Mouse (Mus musculus) liver, embryonic 15.5 days (tissue): Measurements from ENCODE around the gene Mrnip. TPM values are rescaled to one million over a fixed set of nuclear protein-coding genes. Genes with fewer than 3 reads are reported as not detected.

Source experiments
- ATAC-seq: fragments of 200-750 bp; cut with Nextera tagmentation; 2 replicates; pipeline ENCODE4 v1.8.0; 2017; ENCODE audit warnings: moderate number of reproducible peaks, mild to moderate bottlenecking, moderate library complexity; ENCODE audit not compliant: insufficient read depth
- H3K27ac ChIP-seq: fragments of 300-500 bp; sonication (generic); replicated peaks from 2 replicates; pipeline ENCODE4 v1.5.1; 2015; ENCODE audit warnings: mild to moderate bottlenecking, inconsistent platforms
- H3K27me3 ChIP-seq: fragments of 300-500 bp; sonication (generic); 2 replicates; pipeline ENCODE4 v1.6.1; 2015; ENCODE audit warnings: mild to moderate bottlenecking, inconsistent platforms
- H3K36me3 ChIP-seq: fragments of 300-500 bp; sonication (generic); replicated peaks from 2 replicates; pipeline ENCODE4 v1.6.1; 2015; ENCODE audit warnings: moderate library complexity, mild to moderate bottlenecking, inconsistent platforms
- H3K4me1 ChIP-seq: fragments of 300-500 bp; sonication (generic); replicated peaks from 2 replicates; pipeline ENCODE4 v1.6.1; 2015; ENCODE audit warnings: inconsistent platforms
- H3K4me2 ChIP-seq: fragments of 300-500 bp; sonication (generic); 2 replicates; pipeline ENCODE4 v1.6.1; 2015; ENCODE audit warnings: moderate library complexity, mild to moderate bottlenecking, inconsistent platforms
- H3K4me3 ChIP-seq: fragments of 300-500 bp; sonication (generic); replicated peaks from 2 replicates; pipeline ENCODE4 v1.5.1; 2015; ENCODE audit warnings: mild to moderate bottlenecking, inconsistent platforms
- H3K9ac ChIP-seq: fragments of 300-500 bp; sonication (generic); 2 replicates; pipeline ENCODE4 v1.6.1; 2015; ENCODE audit warnings: moderate library complexity, mild to moderate bottlenecking, inconsistent platforms
- H3K9me3 ChIP-seq: fragments of 300-500 bp; sonication (generic); replicated peaks from 2 replicates; pipeline ENCODE4 v1.6.1; 2016; ENCODE audit warnings: inconsistent platforms
- WGBS: fragments of 180-500 bp; shearing (Covaris S2); methylation state at CpG from one replicate; pipeline ENCODE4 v1.1.7; 2015; ENCODE audit warnings: mixed read lengths; ENCODE audit not compliant: insufficient replicate concordance; 5-methylcytosine and 5-hydroxymethylcytosine counted together
- polyA plus RNA-seq: library from polyadenylated mRNA; unstranded; fragments of >200 nt; fragmentation: Nextera tagmentation; extraction: Ambion mirVana; gene quantifications from 2 replicates; pipeline ENCODE4 v1.2.1, GENCODE M21; 2015

The Mrnip gene
- polyA plus RNA-seq, 1 experiment from 2014 or later: 7.6 TPM

- Histone ChIP-seq H3K27me3 (no peaks in the 10 kb centered on the region), H3K27ac (0 out of 2 replicates have a peak overlapping the region, but pooled peaks have one; percentile 11), H3K36me3 (peaks cover 53% of the 10 kb centered on the region), H3K4me2 (no peak overlapping the region), H3K9ac (no peak overlapping the region), H3K4me3 (no peak overlapping the region), H3K4me1 (peaks cover 27% of the 10 kb centered on the region), H3K9me3 (no peaks in the 10 kb centered on the region)
- ATAC-seq: 0 out of 2 replicates have a peak, but pooled peaks have one; percentile 22
- 46% methylated on average over 10 of the region's 10 CpGs for WGBS
These were observed 12.5 kb upstream of the Mrnip start for GRCm38 (mm10) chr11:50161578-50162304.

GRCm38 (mm10) chr11:50162338-50163050 lies 11.8 kb upstream of the Mrnip start:
- 0 out of 2 replicates have a peak overlapping the region, but pooled peaks have one; percentile 11 for H3K27ac ChIP-seq
- no peaks in the 10 kb centered on the region for H3K9me3 ChIP-seq

GRCm38 (mm10) chr11:50168352-50168751 lies 5.9 kb upstream of the Mrnip start:
- no peak for ATAC-seq
- Histone ChIP-seq H3K4me1 (peaks cover 8% of the 10 kb centered on the region), H3K27ac (no peak overlapping the region), H3K4me2 (no peak overlapping the region), H3K36me3 (peaks cover 43% of the 10 kb centered on the region), H3K4me3 (no peak overlapping the region), H3K9me3 (no peaks in the 10 kb centered on the region), H3K9ac (no peak overlapping the region), H3K27me3 (no peaks in the 10 kb centered on the region)
- WGBS: 75% methylated on average over 5 of the region's 5 CpGs

More at GRCm38 (mm10) chr11:50162338-50163050, 11.8 kb upstream of the Mrnip start:
- WGBS: 68% methylated on average over 3 of the region's 3 CpGs
- H3K9ac ChIP-seq: no peak overlapping the region
- ATAC-seq: no peak; the same call in 1 of the 2 replicates
- H3K27me3 ChIP-seq: no peaks in the 10 kb centered on the region
- no peak overlapping the region for H3K4me2 ChIP-seq
- H3K4me1 ChIP-seq: peaks cover 27% of the 10 kb centered on the region
- peaks cover 46% of the 10 kb centered on the region for H3K36me3 ChIP-seq
- H3K4me3 ChIP-seq: no peak overlapping the region

GRCm38 (mm10) chr11:50174730-50175187 lies 515 bp downstream of the Mrnip start:
- Histone ChIP-seq H3K4me3 (peak overlapping the region; percentile 75), H3K9me3 (no peaks in the 10 kb centered on the region), H3K9ac (peak overlapping the region; percentile 70), H3K4me1 (peaks cover 45% of the 10 kb centered on the region), H3K4me2 (peak overlapping the region; percentile 79), H3K27ac (peak overlapping the region; percentile 84), H3K36me3 (peaks cover 22% of the 10 kb centered on the region), H3K27me3 (no peaks in the 10 kb centered on the region)
- WGBS: under 1% methylated on average over 27 of the region's 27 CpGs
- ATAC-seq: peak; percentile 97

GRCm38 (mm10) chr11:50176351-50176750 lies 2.1 kb downstream of the Mrnip start:
- Histone ChIP-seq H3K27me3 (no peaks in the 10 kb centered on the region), H3K27ac (peak overlapping the region; percentile 58), H3K9me3 (no peaks in the 10 kb centered on the region), H3K9ac (no peak overlapping the region), H3K4me2 (peak overlapping the region; percentile 79; the same call in 1 of the 2 replicates), H3K4me1 (peaks cover 52% of the 10 kb centered on the region), H3K36me3 (peaks cover 12% of the 10 kb centered on the region), H3K4me3 (no peak overlapping the region; the same call in 1 of the 2 replicates)
- 69% methylated on average over 3 of the region's 3 CpGs for WGBS
- no peak for ATAC-seq

- Histone ChIP-seq H3K27me3 (no peaks in the 10 kb centered on the region), H3K4me2 (no peak overlapping the region), H3K27ac (no peak overlapping the region), H3K9me3 (no peaks in the 10 kb centered on the region), H3K4me1 (peaks cover 52% of the 10 kb centered on the region), H3K36me3 (peaks cover 8% of the 10 kb centered on the region), H3K4me3 (no peak overlapping the region), H3K9ac (no peak overlapping the region)
- no peak for ATAC-seq
- WGBS: 73% methylated on average over 6 of the region's 6 CpGs
These were observed 2.9 kb downstream of the Mrnip start for GRCm38 (mm10) chr11:50177111-50177510.

GRCm38 (mm10) chr11:50178532-50179488 lies 4.6 kb downstream of the Mrnip start:
- Histone ChIP-seq H3K27ac (no peak overlapping the region), H3K4me1 (peaks cover 65% of the 10 kb centered on the region), H3K4me2 (no peak overlapping the region), H3K9ac (no peak overlapping the region), H3K36me3 (peaks cover 8% of the 10 kb centered on the region), H3K4me3 (no peak overlapping the region), H3K9me3 (no peaks in the 10 kb centered on the region), H3K27me3 (no peaks in the 10 kb centered on the region)
- ATAC-seq: no peak
- 58% methylated on average over 5 of the region's 5 CpGs for WGBS

- peaks cover 65% of the 10 kb centered on the region for H3K4me1 ChIP-seq
- WGBS: 68% methylated on average over 6 of the region's 6 CpGs
- H3K9me3 ChIP-seq: no peaks in the 10 kb centered on the region
- no peaks in the 10 kb centered on the region for H3K27me3 ChIP-seq
- ATAC-seq: no peak
- no peak overlapping the region for H3K27ac ChIP-seq
- H3K4me3 ChIP-seq: no peak overlapping the region
- no peak overlapping the region for H3K4me2 ChIP-seq
- H3K36me3 ChIP-seq: peaks cover 8% of the 10 kb centered on the region
- H3K9ac ChIP-seq: no peak overlapping the region
These were observed 6.4 kb downstream of the Mrnip start for GRCm38 (mm10) chr11:50180478-50181231.

GRCm38 (mm10) chr11:50182702-50183101 lies 8.5 kb downstream of the Mrnip start:
- Histone ChIP-seq H3K4me1 (peaks cover 54% of the 10 kb centered on the region), H3K4me3 (no peak overlapping the region), H3K36me3 (peaks cover 3% of the 10 kb centered on the region), H3K4me2 (no peak overlapping the region), H3K9me3 (no peaks in the 10 kb centered on the region), H3K27ac (no peak overlapping the region), H3K27me3 (no peaks in the 10 kb centered on the region), H3K9ac (no peak overlapping the region)
- ATAC-seq: no peak
- WGBS: 67% methylated on average over 4 of the region's 4 CpGs

GRCm38 (mm10) chr11:50184788-50185187 lies 10.5 kb downstream of the Mrnip start:
- Histone ChIP-seq H3K4me1 (peaks cover 40% of the 10 kb centered on the region), H3K27me3 (no peaks in the 10 kb centered on the region), H3K9ac (no peak overlapping the region), H3K4me2 (no peak overlapping the region), H3K4me3 (no peak overlapping the region), H3K27ac (peak overlapping the region; percentile 42; the same call in 1 of the 2 replicates), H3K9me3 (no peaks in the 10 kb centered on the region), H3K36me3 (peaks cover 3% of the 10 kb centered on the region; the same call in 1 of the 2 replicates)
- peak; percentile 74 for ATAC-seq
- 68% methylated on average over 3 of the region's 3 CpGs for WGBS
